Comparison of ENCODE assay signal across 22 mouse cellular contexts in the genomic region with DNA sequence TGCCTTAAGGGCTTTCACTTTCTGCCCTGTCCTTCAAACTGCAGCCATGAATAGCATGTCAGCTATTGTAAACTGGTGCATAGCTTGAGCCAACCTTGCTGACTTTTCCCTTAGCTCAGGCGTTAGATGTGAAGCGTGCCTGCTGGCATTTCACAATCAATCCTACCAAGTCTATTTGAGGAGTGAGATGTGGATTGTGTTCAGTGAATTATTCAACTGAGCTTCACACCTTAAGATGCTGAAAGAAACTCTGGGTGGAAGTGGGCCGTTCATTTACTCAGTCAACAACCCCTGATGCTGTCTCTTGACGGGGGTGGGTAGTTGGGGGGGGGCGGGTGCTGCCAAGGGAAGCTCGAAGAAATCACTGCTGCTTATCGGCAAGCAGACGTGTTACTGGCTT. TPM values are rescaled to one million over a fixed set of nuclear protein-coding genes. Genes with fewer than 3 reads are reported as not detected.
DNase-seq lines count a peak whose midpoint lies in the region; ATAC-seq and TF ChIP-seq lines count a peak whose summit lies in the region.
"Had no signal": no experiment of that assay in that cellular context is flagged by ENCODE, and none has a peak within 500 bp of the region (broad histone marks: within the 10 kb centered on the region; RNA-seq: fewer than 3 reads in every experiment).

No protein-coding gene starts in this region.

- H3K36me3 ChIP-seq in lung, postnatal 0 days (ENCODE audit: insufficient read depth, low read length) = no peaks in the 10 kb centered on the region
- H3K36me3 ChIP-seq: embryonic facial prominence, embryonic 13.5 days; embryonic facial prominence, embryonic 15.5 days; forebrain, embryonic 10.5 days; forebrain, embryonic 12.5 days had no signal

- no peak overlapping the region for H3K4me2 ChIP-seq in lung, postnatal 0 days (replicated peaks; ENCODE audit: low read depth, low read length)
- H3K4me2 ChIP-seq: embryonic facial prominence, embryonic 13.5 days; embryonic facial prominence, embryonic 15.5 days; forebrain, embryonic 12.5 days had no signal

- no peaks in the 10 kb centered on the region for H3K4me1 ChIP-seq in lung, postnatal 0 days (ENCODE audit: insufficient read depth, low read depth, low read length)
- H3K4me1 ChIP-seq: embryonic facial prominence, embryonic 13.5 days; embryonic facial prominence, embryonic 15.5 days; forebrain, embryonic 12.5 days had no signal

- no peak for TF ChIP-seq POLR2A in brain, embryonic 14.5 days (IDR thresholded peaks at IDR 0.05; ENCODE audit: borderline replicate concordance, extremely low read depth, insufficient read depth, insufficient read length, poor library complexity, severe bottlenecking)

- H3K9me3 ChIP-seq in lung, postnatal 0 days (ENCODE audit: low read length) = no peaks in the 10 kb centered on the region
- H3K9me3 ChIP-seq: embryonic facial prominence, embryonic 13.5 days; embryonic facial prominence, embryonic 15.5 days; forebrain, embryonic 10.5 days; forebrain, embryonic 12.5 days had no signal

- H3K4me3 ChIP-seq in lung, postnatal 0 days (ENCODE audit: low read depth, low read length) = no peak overlapping the region
- H3K4me3 ChIP-seq: embryonic facial prominence, embryonic 13.5 days; embryonic facial prominence, embryonic 15.5 days; erythroblast, embryonic 14.5 days; forebrain, embryonic 10.5 days; forebrain, embryonic 12.5 days had no signal

- WGBS in lung, postnatal 0 days = 21% methylated on average over 8 of the region's 8 CpGs

- peak; percentile 29 for DNase-seq in lung, postnatal 0 days (ENCODE audit: low spot score)
- no peak for DNase-seq in lung, adult 18-20 months
- DNase-seq in brain, embryonic 14.5 days (ENCODE audit: low read depth) = peak; percentile 13
- DNase-seq in urinary bladder, postnatal 25 days (ENCODE audit: low spot score) = no peak
- no peak for DNase-seq in retina, postnatal 1 day
- DNase-seq: adrenal gland, adult 2 months; adrenal gland, postnatal 10 days; adrenal gland, postnatal 25 days; cerebellum, adult 11 months; cerebellum, adult 18-20 months; cerebellum, adult 8-10 months; cerebellum, adult 9-11 months; cerebellum, postnatal 14 days; cerebellum, postnatal 36 days; embryo, embryonic 11 days had no signal

- TF ChIP-seq EP300 in lung, postnatal 0 days (IDR thresholded peaks at IDR 0.05) = no peak

- H3K9ac ChIP-seq in lung, postnatal 0 days (replicated peaks; ENCODE audit: low read depth) = no peak overlapping the region
- H3K9ac ChIP-seq: embryonic facial prominence, embryonic 13.5 days; embryonic facial prominence, embryonic 15.5 days; forebrain, embryonic 12.5 days had no signal

- no peaks in the 10 kb centered on the region for H3K27me3 ChIP-seq in lung, postnatal 0 days (replicated peaks; ENCODE audit: insufficient read depth, low read length)

- H3K27ac ChIP-seq in lung, postnatal 0 days (ENCODE audit: low read length) = no peak overlapping the region
- H3K27ac ChIP-seq: embryonic facial prominence, embryonic 13.5 days; embryonic facial prominence, embryonic 15.5 days; forebrain, embryonic 10.5 days; forebrain, embryonic 12.5 days had no signal

- TF ChIP-seq CTCF in lung, postnatal 0 days (IDR thresholded peaks at IDR 0.05) = no peak
- TF ChIP-seq CTCF in brain, embryonic 14.5 days (IDR thresholded peaks at IDR 0.05; ENCODE audit: borderline replicate concordance, extremely low read depth, insufficient read depth, insufficient read length) = no peak

- no peak for ATAC-seq in lung, postnatal 0 days
- ATAC-seq: forebrain, embryonic 14.5 days; forebrain, embryonic 16.5 days had no signal

RNA-seq across cellular contexts. Expression of gene Lhx2, which starts 15.7 kb away (rescaled TPM):
- not detected in 2 replicates for polyA plus RNA-seq in lung, postnatal 0 days (2015; fragmentation: Nextera tagmentation; extraction: Ambion mirVana)
- 160 and 273 TPM in 2 replicates for polyA plus RNA-seq in brain, embryonic 14.5 days (2012; rRNA removed)
- polyA plus RNA-seq: adrenal gland, adult 2 months had no signal

RNA-seq across cellular contexts. Expression of gene Dennd1a, which starts 36.2 kb away (rescaled TPM):
- polyA plus RNA-seq in lung, postnatal 0 days (2015; fragmentation: Nextera tagmentation; extraction: Ambion mirVana) = 4.4 and 5.5 TPM in 2 replicates
- polyA plus RNA-seq in brain, embryonic 14.5 days (2012; rRNA removed) = 30.1 and 42.2 TPM in 2 replicates

Comparison
In these comparisons a context has a peak if more than half of its experiments do, and no peak if none do; other contexts are left out.
1. DNase-seq: peak in lung, postnatal 0 days (single experiment) and brain, embryonic 14.5 days (single experiment); none in lung, adult 18-20 months (0 of 2), urinary bladder, postnatal 25 days (single experiment) and retina, postnatal 1 day (single experiment).
2. RNA of gene Lhx2, which starts 15.7 kb away (polyA plus RNA-seq): 160 to 273 TPM in brain, embryonic 14.5 days; not detected in lung, postnatal 0 days; every median in the first group is over 100 times any median in the second.